Mouse (Mus musculus) urinary bladder, postnatal 14 days (tissue): Measurements from ENCODE around the gene Gm28308.
A peak's percentile ranks its signal among the peaks of the same experiment; 100 is the strongest.

ENCODE experiments used
- DNase-seq: peaks from one replicate; pipeline ENCODE4 v3.0.0; 2021; ENCODE audit warnings: low spot score

The Gm28308 gene

DNA sequence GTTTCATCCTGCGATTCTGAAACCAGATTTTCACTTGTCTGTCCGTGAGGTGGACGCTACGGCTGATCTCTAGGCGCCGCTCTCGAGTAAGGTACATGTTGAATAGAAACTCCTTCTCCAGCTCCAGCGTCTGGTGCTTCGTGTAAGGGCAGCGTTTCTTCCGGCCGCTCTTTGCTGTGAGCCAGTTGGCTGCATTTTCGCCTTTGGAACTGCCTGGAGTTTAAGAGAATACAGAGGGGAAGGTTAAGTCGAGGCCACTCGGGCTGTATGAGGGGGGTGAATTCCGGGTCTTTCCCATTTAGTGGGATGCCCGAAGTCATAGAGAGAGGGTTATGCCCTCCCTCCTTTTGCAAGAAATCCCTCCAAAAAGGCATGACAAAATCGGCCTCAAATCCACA is 19.4 kb upstream of the Gm28308 start:
- peak; percentile 59 for DNase-seq

GRCm38 (mm10) chr6:52231885-52232567 is 18.9 kb upstream of the Gm28308 start:
- peak; percentile 54 for DNase-seq

DNA sequence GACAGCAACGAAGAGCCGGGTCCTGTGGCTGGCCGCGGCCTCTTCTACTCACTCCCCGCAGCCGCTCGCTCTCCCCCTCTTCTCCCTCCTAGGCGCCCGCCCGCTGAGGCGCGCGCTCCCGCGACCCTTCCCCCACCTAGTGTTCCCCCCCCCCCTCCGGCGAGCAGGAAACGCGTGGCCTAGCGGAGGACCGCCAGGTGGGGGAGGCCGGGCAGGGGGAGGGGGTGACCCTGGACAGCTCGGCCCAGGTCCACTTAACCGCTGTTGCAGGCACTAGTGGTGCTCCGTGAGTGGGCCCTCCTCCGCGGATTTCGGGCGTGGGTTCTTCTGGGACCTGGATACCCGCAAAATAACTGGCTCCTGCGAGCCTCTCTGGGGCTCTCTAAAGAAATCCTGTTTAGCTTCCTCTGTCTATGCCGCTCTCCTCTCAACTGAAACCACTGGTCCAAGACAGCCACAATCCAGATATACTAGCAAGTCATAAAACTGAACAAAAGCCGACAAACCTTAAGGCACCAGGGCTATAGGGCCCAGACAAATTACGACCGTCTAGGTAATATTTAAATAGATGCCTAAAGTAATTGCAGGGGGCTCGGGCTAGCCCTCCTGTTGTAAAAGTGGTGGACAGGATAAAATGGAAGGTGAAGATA is 17.5 kb upstream of the Gm28308 start, which contains the start of gene Hoxa9:
TSS of gene Hoxa9 (minus strand) at position 574 of the 650 bp plus-strand sequence.
- DNase-seq = peak; percentile 67

GRCm38 (mm10) chr6:52229558-52230416 is 16.6 kb upstream of the Gm28308 start:
- DNase-seq = no peak

- no peak for DNase-seq
These were observed 15.6 kb upstream of the Gm28308 start for GRCm38 (mm10) chr6:52228475-52229465.

- DNase-seq = no peak
These were observed 14.5 kb upstream of the Gm28308 start for GRCm38 (mm10) chr6:52227470-52228222.

DNA sequence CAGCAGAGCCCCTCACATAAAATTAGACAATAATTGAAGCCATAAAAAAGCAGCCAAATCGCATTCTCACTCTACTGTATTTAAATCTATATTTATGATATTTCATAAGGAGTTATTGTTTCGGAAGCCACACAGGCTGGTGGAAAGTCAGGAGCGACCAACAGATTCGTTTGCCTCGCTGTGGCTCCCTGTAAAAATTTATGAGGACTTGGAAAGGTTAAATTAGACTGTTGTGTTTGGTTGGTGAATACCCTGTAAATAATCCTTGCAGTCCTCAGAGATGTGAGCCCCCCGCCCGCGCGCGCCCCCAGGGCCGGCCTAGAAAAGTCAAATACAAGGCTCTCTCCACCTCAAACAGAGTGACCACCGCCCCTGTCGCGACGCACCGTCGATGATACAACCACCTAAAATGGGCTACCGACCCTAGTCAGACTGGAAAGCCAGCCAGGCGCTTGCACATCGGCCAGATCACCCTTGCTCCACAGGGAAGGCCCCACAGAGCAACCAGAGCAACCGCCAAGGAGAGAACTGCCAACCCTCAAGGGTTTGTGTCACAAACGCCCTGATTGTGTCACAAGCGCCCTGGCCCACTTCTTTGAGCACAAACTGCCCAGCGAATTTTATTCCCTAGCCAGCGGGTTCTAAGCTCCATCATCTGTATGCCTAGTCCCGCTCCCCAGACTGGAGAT is 13.6 kb upstream of the Gm28308 start:
- DNase-seq = peak; percentile 42

DNA sequence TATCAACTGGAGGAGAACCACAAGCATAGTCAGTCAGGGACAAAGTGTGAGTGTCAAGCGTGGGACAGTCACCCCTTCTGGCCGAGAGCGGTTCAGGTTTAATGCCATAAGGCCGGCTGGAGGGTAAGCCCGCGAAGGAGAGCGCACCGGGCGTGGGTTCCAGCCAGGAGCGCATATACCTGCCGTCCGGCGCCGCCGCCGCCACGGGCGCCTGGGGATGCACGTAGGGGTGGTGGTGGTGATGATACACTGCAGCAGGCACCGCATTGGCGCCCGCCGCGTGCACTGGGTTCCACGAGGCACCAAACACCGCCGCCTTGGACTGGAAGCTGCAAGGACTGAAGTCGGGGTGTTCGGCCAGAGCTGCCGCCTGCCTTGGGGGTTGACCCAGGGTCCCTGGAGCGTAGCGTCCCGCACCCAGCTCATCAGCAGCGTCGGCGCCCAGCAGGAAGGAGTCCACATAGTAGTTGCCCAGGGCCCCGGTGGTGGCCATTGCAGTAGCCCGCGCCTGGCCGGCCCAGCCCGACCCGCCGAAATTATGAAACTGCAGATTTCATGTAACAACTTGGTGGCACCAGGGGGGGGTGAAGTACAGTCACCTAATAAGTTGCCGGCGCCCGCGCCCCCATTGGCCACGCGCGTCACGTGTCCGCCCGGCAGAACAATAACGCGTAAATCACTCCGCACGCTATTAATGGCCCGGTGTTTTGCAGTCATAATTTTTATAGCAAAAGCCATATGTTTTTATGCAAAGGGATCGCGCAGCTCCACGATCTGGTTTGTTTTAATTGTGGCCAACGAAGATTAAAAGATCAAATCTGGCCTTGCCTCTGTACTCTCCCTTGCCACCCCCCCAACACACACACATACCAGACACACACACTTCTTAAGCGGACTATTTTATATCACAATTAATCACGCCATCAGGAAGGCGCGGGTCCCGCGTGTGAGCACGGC is 12.8 kb upstream of the Gm28308 start:
- peak; percentile 92 for DNase-seq

GRCm38 (mm10) chr6:52224895-52225611 is 11.9 kb upstream of the Gm28308 start:
- no peak for DNase-seq

DNA sequence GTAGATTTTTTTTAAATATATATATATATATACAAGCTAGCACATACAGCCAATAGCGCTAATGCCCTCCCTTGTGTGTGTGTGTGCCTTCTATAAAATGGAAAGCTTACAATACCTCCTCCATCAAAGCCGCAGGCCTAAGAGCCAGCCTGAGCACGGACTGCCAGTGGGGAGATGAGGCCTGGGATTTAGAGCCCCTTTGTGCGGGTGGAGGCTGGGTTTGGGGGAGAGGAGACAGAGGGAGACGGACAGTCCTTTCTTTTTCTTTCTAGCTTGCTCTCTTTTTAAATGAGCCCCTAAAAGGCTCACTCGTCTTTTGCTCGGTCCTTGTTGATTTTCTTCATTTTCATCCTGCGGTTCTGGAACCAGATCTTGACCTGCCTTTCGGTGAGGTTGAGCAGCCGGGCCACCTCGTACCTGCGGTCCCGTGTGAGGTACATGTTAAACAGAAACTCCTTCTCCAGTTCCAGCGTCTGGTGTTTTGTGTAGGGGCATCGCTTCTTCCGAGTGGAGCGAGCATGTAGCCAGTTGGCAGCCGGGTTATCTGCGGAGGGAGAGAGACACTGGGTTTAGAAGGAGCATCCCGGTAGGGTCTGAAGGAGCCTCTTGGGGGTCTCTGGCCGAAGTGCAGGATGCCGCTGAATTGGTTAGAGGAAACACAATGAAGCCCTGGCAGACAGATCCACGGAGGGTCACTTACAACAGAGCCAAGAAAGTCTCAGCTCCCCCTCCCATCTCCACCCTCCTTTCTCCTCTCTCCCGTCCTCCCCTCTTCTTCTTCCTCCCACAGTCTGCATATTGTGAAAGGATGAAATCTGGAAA is 11.0 kb upstream of the Gm28308 start:
- DNase-seq = no peak

DNA sequence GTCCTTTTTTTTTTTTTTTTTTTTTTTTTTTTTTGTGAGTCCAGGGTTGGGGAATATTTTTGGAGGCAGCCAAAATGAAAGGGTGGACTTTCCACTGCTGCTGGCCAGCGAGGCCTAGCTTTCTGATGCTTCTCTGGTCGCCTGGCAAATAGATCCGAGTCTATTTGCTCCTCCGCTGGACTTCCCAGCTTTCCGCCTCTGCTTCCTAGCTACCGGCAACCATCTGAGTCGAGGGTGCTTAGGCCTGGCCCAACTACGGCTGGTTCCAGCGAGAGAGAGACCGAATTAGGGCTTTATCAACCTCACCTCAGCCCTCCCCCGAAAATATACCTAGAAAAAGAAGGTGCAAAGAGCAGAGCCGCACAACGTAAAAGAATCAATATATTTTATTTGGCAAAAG is 9.6 kb upstream of the Gm28308 start:
- DNase-seq = no peak

DNA sequence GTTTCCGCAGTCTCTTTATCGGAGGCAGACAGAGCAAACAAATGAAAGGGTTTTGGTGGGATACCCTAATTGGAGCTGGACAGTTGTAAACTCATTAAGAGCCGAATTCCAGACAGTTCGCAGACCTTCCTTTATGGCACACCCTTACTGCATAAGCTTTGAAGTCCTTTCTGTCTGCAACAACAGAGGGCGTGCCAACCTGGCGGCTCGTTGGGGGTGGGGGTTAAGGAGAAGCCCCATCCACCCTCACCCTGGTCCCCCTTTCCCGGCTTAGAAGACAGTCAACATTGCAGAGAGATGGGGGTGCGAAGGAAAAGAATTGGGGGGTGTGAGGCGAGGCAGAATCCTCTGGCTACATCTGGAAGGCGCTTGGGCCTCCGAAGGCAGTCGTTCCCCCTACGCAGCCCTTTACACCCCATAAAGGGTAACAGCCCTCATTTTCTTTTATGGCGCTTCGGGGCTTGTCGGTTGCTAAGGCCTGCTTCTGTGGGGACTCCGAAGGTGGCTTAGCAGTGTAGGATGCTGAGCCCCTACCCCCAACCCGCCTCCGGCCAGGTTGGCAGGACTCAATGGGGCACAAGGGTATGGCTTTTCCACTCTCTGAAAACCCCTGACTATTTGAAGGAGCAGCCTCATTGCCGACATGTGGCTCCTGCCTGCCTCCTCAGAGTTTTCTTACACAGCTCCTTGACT is 9.0 kb upstream of the Gm28308 start:
- peak; percentile 62 for DNase-seq

DNA sequence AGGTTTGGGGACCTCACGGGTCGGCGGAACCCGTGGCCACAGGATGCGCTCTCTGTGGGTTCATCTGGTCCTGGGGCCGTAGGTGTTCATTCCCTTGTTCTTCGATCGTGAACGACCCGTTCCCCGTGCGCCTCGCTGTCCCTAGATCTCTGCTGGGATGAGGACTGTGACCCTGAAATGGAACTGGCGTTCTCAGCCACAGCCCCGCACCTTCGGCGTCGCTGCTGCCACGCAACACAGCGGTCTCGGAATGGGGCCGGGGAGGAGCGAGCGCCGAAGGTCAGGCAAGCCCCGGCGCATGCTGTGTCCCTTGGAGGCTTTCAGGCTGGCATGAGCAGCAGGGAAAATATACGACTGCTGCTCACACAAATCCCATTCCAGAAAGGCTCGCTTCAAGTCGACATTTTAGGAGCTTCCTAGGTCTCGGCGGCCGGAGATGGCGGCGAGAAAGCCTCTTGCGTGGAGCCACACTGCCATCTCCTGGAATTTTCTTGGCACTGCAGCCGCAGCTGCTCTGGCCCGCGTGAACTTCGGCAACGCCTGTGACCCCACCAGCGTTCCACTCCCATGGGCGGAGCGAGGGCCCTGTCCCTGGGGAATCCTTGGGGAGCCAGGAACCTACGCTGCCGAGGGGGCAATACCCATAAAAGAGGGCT is 8.3 kb upstream of the Gm28308 start, which contains the start of gene Hoxa7:
TSS of gene Hoxa7 (minus strand) at position 518 of the 656 bp plus-strand sequence.
- DNase-seq = peak; percentile 94

DNA sequence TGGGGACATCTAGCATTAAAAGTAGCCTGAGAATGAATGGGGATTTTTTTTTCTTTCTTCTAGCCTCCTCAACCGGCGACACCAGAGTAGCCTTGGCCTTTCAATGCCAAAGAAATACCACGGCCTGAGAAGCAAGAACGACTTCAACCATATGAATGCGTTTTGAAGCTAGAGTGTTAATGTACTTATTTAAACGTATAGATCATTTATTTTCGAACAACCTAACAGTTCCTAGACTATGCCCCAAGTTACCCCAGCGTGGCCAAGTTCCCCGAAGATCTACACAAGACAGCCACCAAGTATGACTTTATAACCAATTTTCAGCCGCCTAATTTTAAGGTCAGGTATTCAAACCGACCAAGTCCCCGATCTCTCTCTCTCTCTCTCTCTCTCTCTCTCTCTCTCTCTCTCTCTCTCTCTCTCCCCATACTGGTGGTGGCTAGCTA is 7.7 kb upstream of the Gm28308 start:
- no peak for DNase-seq

DNA sequence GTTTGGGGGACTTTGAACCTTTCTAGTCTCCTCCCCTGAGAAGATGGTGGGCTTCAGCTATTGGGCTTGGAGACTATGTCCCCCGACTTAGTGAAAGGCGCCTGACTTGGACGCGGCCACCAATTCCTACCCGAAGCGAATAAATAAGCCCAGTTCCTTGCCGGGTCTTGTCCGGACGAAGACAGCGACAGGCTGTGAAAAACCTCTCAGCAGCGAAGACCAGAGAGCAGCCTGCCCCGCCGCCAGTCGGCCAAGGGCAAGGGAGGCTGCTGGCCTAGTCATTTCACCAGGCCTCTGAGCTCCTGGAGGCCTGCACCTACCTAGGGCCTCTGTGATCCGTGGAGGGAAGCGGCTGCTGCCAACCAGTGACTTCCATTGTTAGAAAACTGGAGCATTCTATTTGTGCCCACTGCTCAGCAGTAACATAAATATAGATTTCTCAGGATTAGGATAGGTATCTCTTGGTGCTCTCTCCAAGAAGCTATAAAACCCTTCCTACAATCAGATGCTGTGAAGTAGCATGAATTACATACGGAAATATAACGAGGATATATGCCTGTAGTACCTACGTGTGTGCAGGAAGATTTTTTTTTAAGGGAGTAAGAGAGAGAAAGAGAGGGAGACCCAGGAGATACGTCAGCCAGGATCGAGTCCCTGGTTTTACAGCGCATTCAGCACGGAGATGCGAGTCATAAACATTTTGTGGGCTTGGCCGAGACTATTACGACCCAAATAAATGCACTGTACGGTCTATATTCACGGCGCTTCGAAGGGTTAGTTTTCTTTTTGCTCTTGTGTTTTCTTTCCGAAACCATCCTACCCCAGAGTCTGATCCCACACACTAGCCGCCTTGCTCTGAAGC is 7.1 kb upstream of the Gm28308 start:
- peak; percentile 33 for DNase-seq
